Mouse (Mus musculus): ENCODE measurements at regions not wholly inside any gene's neighbourhood (a gene's known extent, or its start where the extent isn't known, plus 50 kb on each side); places are given as distances from the start of the nearest gene placed in this dataset.

DNA sequence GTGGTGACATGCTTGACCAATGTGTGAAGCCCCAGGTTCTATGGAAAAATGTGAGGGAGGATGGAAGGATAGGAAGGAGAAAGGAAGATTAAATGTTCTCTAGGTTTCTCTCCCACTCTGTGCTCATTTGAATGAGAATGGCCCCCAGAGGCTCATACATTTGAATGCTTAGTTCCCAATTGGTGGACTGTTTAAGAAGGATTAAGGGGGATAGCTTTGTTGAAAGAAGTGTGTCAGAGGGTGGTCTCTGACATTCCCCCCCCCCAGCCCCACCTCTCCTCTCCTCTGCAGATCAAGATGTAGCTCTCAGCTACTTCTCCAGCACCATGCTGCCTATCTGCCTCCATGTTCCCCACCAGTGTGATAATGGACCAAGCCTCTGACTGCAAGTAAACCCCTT, 467.7 kb upstream of the Castor2 start:
- Histone ChIP-seq H3K27ac (no peak overlapping the region), H3K4me2 (no peak overlapping the region), H3K4me3 (replicated peaks) (no peak overlapping the region), H3K36me3 (no peaks in the 10 kb centered on the region), H3K4me1 (replicated peaks) (no peaks in the 10 kb centered on the region), H3K9ac (no peak overlapping the region), H3K9me3 (replicated peaks) (0 out of 2 replicates have a peak, but pooled peaks cover 2% of the 10 kb centered on the region), H3K27me3 (no peaks in the 10 kb centered on the region)
- DNase-seq: no peak
- no peak for ATAC-seq (ENCODE audit: low read depth)

DNA sequence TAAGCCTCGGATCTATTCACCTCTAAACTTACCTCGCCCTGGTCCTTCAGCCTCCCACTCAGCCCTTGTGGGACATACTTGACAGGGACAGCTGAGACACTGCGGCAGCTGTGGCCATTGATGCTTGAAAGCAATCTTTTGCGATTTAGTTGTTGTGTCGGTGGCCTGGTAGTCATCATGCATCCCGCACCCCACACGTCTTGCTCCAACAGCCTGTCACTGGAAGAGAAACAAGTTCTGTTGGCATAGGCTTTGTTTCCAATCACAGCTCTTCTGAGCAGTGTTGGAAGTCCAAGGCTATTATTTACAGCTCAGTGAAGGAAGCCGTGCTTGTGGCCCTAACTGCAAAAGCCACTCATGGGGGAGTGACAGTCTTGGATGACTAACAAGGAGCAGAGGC, 480.2 kb upstream of the Castor2 start:
- no peak overlapping the region for H3K27ac ChIP-seq
- no peaks in the 10 kb centered on the region for H3K27me3 ChIP-seq
- DNase-seq (no peak), ATAC-seq (ENCODE audit: low read depth) (no peak)
- no peak overlapping the region for H3K4me2 ChIP-seq
- H3K36me3 ChIP-seq: no peaks in the 10 kb centered on the region
- H3K9me3 ChIP-seq (replicated peaks): peaks cover 5% of the 10 kb centered on the region; the same call in 1 of the 2 replicates
- no peaks in the 10 kb centered on the region for H3K4me1 ChIP-seq (replicated peaks)
- no peak overlapping the region for H3K4me3 ChIP-seq (replicated peaks)
- H3K9ac ChIP-seq: no peak overlapping the region
- 66% methylated on average over 8 of the region's 8 CpGs for WGBS (ENCODE audit: insufficient replicate concordance)

DNA sequence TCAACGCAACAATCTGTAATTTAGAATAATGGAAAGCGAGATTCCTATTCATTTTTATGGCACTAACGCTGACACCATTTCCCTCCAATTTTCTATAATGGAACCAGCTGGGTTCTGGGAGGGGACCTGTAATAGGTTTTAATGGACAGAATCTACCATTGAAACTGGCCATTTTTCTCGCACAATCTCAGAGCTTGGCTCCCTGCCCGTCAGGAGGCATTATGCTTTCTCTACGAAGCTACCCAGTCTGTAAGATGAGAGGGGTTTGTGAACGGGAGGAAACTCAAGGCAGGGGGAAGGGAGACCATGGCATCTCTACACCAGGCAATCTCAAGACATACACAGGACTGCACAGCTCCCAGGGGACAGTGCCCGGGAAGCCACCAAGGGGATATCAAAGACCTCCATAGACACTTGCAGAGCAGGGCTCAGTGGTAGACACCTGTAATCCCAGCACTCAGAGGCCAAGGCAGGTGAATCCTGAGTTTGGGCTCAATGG, 498.2 kb upstream of the Castor2 start:
- no peaks in the 10 kb centered on the region for H3K4me1 ChIP-seq (replicated peaks)
- H3K4me3 ChIP-seq (replicated peaks): no peak overlapping the region
- WGBS (ENCODE audit: insufficient replicate concordance): 66% methylated on average over 8 of the region's 8 CpGs
- no peak overlapping the region for H3K27ac ChIP-seq
- H3K9me3 ChIP-seq (replicated peaks): peaks cover 13% of the 10 kb centered on the region; the same call in 1 of the 2 replicates
- ATAC-seq (ENCODE audit: low read depth) (no peak), DNase-seq (no peak)
- H3K9ac ChIP-seq: no peak overlapping the region
- H3K36me3 ChIP-seq: no peaks in the 10 kb centered on the region
- H3K27me3 ChIP-seq: no peaks in the 10 kb centered on the region
- H3K4me2 ChIP-seq: no peak overlapping the region

DNA sequence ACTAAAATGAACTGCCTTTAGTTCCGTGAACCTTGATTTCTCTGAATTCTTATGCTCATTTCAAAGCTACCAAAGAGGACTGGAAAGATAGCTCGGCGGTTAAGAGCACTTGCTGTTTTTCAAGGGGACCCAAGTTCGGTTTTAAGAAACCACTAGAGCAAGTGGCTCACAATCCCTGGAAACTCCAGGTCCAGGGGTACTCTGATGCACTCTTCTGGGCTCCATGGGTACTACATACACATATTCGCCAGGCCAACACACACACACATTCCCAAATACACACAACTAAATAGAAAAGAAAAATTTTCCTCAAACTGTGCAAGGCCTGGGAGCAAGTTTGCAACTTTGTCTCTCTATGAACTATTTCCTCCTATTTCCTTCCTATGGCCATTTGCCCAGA, 498.9 kb upstream of the Castor2 start:
- WGBS (ENCODE audit: insufficient replicate concordance): 40% methylated on average over 5 of the region's 5 CpGs
- H3K9me3 ChIP-seq (replicated peaks): peaks cover 13% of the 10 kb centered on the region; the same call in 1 of the 2 replicates
- no peak overlapping the region for H3K27ac ChIP-seq
- no peaks in the 10 kb centered on the region for H3K36me3 ChIP-seq
- H3K4me2 ChIP-seq: no peak overlapping the region
- H3K4me3 ChIP-seq (replicated peaks): no peak overlapping the region
- H3K27me3 ChIP-seq: no peaks in the 10 kb centered on the region
- H3K4me1 ChIP-seq (replicated peaks): no peaks in the 10 kb centered on the region
- no peak for ATAC-seq (ENCODE audit: low read depth)
- no peak for DNase-seq
- no peak overlapping the region for H3K9ac ChIP-seq

DNA sequence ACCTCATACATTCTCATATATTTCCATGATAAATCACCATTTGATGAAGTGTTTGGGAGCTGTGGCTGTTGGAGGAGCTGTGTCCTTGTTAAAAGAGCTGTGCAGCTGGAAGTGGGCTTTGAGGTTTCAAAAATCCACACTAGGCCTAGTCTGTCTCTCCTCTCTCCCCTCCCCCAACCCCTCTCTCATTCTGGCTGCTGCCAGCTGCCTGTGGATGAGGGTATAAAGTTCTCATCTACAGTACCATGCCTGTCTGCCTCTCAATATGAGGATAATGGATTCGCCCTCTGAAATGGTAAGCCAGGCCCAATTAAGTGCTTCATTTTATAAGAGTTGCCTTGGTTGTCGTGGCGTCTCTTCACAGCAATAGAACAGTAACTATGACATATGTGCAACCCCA, 501.4 kb upstream of the Castor2 start:
- H3K4me3 ChIP-seq (replicated peaks): no peak overlapping the region
- H3K36me3 ChIP-seq: no peaks in the 10 kb centered on the region
- H3K9me3 ChIP-seq (replicated peaks): 0 out of 2 replicates have a peak, but pooled peaks cover 7% of the 10 kb centered on the region
- H3K4me1 ChIP-seq (replicated peaks): no peaks in the 10 kb centered on the region
- DNase-seq (no peak), ATAC-seq (ENCODE audit: low read depth) (no peak)
- no peaks in the 10 kb centered on the region for H3K27me3 ChIP-seq
- no peak overlapping the region for H3K27ac ChIP-seq
- WGBS (ENCODE audit: insufficient replicate concordance): 68% methylated on average over 3 of the region's 3 CpGs
- H3K4me2 ChIP-seq: no peak overlapping the region
- H3K9ac ChIP-seq: no peak overlapping the region

GRCm38 (mm10) chr5:133586492-133586891, 513.0 kb upstream of the Castor2 start:
- Histone ChIP-seq H3K4me1 (replicated peaks) (no peaks in the 10 kb centered on the region), H3K9ac (no peak overlapping the region), H3K36me3 (no peaks in the 10 kb centered on the region), H3K27me3 (no peaks in the 10 kb centered on the region), H3K27ac (no peak overlapping the region), H3K4me3 (replicated peaks) (no peak overlapping the region), H3K9me3 (replicated peaks) (no peaks in the 10 kb centered on the region), H3K4me2 (no peak overlapping the region)
- no peak for ATAC-seq (ENCODE audit: low read depth)
- no peak for DNase-seq

- ATAC-seq (ENCODE audit: low read depth) (no peak), DNase-seq (no peak)
- H3K27ac ChIP-seq: no peak overlapping the region
- H3K9me3 ChIP-seq (replicated peaks): no peaks in the 10 kb centered on the region
- no peak overlapping the region for H3K9ac ChIP-seq
- H3K36me3 ChIP-seq: no peaks in the 10 kb centered on the region
- H3K4me2 ChIP-seq: no peak overlapping the region
- no peaks in the 10 kb centered on the region for H3K27me3 ChIP-seq
- H3K4me3 ChIP-seq (replicated peaks): no peak overlapping the region
- no peaks in the 10 kb centered on the region for H3K4me1 ChIP-seq (replicated peaks)
- WGBS (ENCODE audit: insufficient replicate concordance): 27% methylated on average over 3 of the region's 3 CpGs
Observed at GRCm38 (mm10) chr5:133585181-133585580, 514.3 kb upstream of the Castor2 start.

- Histone ChIP-seq H3K4me3 (replicated peaks) (no peak overlapping the region), H3K36me3 (no peaks in the 10 kb centered on the region), H3K9me3 (replicated peaks) (peaks cover 4% of the 10 kb centered on the region), H3K4me1 (replicated peaks) (no peaks in the 10 kb centered on the region), H3K4me2 (no peak overlapping the region), H3K9ac (no peak overlapping the region), H3K27me3 (no peaks in the 10 kb centered on the region), H3K27ac (no peak overlapping the region)
- no peak for ATAC-seq (ENCODE audit: low read depth)
- WGBS (ENCODE audit: insufficient replicate concordance): 61% methylated on average over 6 of the region's 6 CpGs
- DNase-seq: no peak
Observed at GRCm38 (mm10) chr5:133576595-133576994, 522.9 kb upstream of the Castor2 start.

DNA sequence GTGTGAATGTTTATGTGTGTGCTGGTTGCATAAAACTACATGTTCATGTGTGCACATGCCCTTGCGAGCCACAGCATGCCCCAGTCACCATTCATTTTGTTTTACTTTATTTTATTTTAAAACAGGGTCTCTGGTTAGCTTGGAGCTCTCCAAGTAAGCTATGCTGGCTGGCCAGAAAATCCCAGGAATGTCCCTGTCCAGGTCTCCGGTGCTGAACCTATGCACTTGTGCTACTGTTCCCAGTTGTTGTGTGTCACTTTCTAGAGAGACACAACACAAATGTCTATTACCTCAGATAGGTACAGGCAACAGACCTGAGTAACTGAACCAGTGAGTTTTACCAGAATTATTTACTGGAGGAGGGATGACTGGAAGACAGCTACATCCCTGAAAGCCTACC, 530.4 kb upstream of the Castor2 start:
- H3K9me3 ChIP-seq (replicated peaks): peaks cover 7% of the 10 kb centered on the region
- no peaks in the 10 kb centered on the region for H3K36me3 ChIP-seq
- H3K4me2 ChIP-seq: no peak overlapping the region
- no peak overlapping the region for H3K9ac ChIP-seq
- no peaks in the 10 kb centered on the region for H3K27me3 ChIP-seq
- no peak for DNase-seq
- H3K27ac ChIP-seq: no peak overlapping the region
- H3K4me3 ChIP-seq (replicated peaks): no peak overlapping the region
- WGBS (ENCODE audit: insufficient replicate concordance): 66% methylated on average over 2 of the region's 2 CpGs
- ATAC-seq (ENCODE audit: low read depth): no peak
- no peaks in the 10 kb centered on the region for H3K4me1 ChIP-seq (replicated peaks)

DNA sequence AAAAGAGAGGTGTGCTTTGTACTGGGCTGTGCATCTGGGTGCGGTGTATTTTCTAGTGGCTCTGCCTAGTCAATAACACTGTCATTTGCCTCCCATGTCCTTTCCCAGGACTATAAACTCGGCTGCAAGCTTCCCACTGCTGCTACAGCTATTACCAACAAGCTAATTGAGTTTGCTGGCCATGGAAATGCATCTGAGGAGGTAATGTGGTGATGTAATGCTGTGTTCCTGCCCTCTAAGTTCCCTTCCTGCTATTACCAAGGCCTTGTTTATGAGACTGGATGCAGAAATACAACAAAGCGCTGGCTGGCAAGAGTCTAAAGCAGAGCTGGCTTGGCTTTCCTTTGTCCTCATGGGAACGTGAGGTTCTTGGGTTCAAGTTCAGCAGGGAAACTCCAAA, 533.0 kb upstream of the Castor2 start:
- DNase-seq: no peak
- 53% methylated on average over 4 of the region's 4 CpGs for WGBS (ENCODE audit: insufficient replicate concordance)

DNA sequence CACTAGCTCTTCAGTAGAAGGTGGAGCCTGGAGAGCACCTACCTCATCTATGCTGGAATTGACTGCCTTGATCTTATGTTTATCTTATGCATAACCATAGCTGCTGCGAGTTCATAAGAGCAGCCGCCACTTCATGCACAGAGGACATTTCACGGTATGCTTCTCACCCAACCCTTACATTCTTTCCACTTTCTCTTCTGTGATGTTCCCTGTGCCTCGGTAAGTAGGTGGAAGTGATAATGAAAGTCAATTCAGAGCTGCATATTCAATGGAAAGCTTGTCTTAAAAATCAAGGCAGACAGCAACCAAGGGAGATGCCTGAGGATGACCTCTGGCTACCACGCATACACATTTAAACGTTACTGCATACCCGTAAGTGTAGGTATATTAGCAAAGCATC, 548.9 kb upstream of the Castor2 start:
- H3K9ac ChIP-seq: no peak overlapping the region
- no peaks in the 10 kb centered on the region for H3K36me3 ChIP-seq
- H3K4me2 ChIP-seq: no peak overlapping the region
- no peaks in the 10 kb centered on the region for H3K27me3 ChIP-seq
- H3K9me3 ChIP-seq (replicated peaks): 0 out of 2 replicates have a peak, but pooled peaks cover 2% of the 10 kb centered on the region
- H3K4me3 ChIP-seq (replicated peaks): no peak overlapping the region
- no peak overlapping the region for H3K27ac ChIP-seq
- H3K4me1 ChIP-seq (replicated peaks): no peaks in the 10 kb centered on the region
- ATAC-seq (ENCODE audit: low read depth) (no peak), DNase-seq (no peak)
- 75% methylated on average over 7 of the region's 7 CpGs for WGBS (ENCODE audit: insufficient replicate concordance)

More for the DNA sequence above, 533.0 kb upstream of the Castor2 start:
- H3K27ac ChIP-seq: no peak overlapping the region
- H3K9me3 ChIP-seq (replicated peaks): peaks cover 7% of the 10 kb centered on the region
- no peaks in the 10 kb centered on the region for H3K27me3 ChIP-seq
- no peaks in the 10 kb centered on the region for H3K4me1 ChIP-seq (replicated peaks)
- no peak overlapping the region for H3K4me2 ChIP-seq
- no peaks in the 10 kb centered on the region for H3K36me3 ChIP-seq
- no peak overlapping the region for H3K9ac ChIP-seq
- no peak for ATAC-seq (ENCODE audit: low read depth)
- no peak overlapping the region for H3K4me3 ChIP-seq (replicated peaks)

GRCm38 (mm10) chr5:133542217-133542616, 557.3 kb upstream of the Castor2 start:
- Histone ChIP-seq H3K9me3 (replicated peaks) (no peaks in the 10 kb centered on the region), H3K27me3 (no peaks in the 10 kb centered on the region), H3K27ac (no peak overlapping the region), H3K4me2 (no peak overlapping the region), H3K4me1 (replicated peaks) (no peaks in the 10 kb centered on the region), H3K36me3 (no peaks in the 10 kb centered on the region), H3K4me3 (replicated peaks) (no peak overlapping the region), H3K9ac (no peak overlapping the region)
- no peak for ATAC-seq (ENCODE audit: low read depth)
- DNase-seq: no peak

DNA sequence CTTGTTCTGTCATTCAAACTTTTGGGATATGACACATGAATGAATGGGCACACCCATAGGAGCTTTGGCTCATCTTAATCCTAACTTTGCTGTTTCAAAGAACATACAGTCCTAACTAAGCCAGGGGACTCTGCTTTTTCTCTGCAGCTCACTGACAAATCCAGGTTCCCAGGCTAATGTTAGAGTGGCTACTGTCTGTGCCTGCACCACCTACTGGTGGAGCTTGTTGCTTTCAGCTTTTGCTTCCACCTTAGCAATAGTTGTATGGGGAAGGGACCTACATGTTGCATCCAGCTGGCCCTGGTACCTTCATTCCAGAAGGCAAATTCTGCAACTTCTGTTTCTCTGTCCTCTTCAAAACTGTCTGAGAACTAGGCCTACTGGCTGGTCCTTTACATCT, 566.8 kb upstream of the Castor2 start:
- Histone ChIP-seq H3K4me2 (no peak overlapping the region), H3K27ac (no peak overlapping the region), H3K9me3 (replicated peaks) (peaks cover 5% of the 10 kb centered on the region; the same call in 1 of the 2 replicates), H3K4me3 (replicated peaks) (no peak overlapping the region), H3K27me3 (no peaks in the 10 kb centered on the region), H3K9ac (no peak overlapping the region), H3K4me1 (replicated peaks) (no peaks in the 10 kb centered on the region), H3K36me3 (no peaks in the 10 kb centered on the region)
- ATAC-seq (ENCODE audit: low read depth): no peak
- DNase-seq: no peak

Data from liver, embryonic 13.5 days (tissue).